Mouse (Mus musculus): ENCODE data around the gene Cplane1.

Gene Cplane1

GRCm38 (mm10) chr15:8294150-8294549 is 125.2 kb downstream of the Cplane1 start:
- DNase-seq (ENCODE audit: low read depth, low spot score), result no peak

- no peak for DNase-seq (ENCODE audit: low read depth, low spot score)
Measured at GRCm38 (mm10) chr15:8302944-8303343, 134.0 kb downstream of the Cplane1 start.

GRCm38 (mm10) chr15:8305474-8305873 is 136.6 kb downstream of the Cplane1 start:
- DNase-seq (ENCODE audit: low read depth, low spot score), result no peak

GRCm38 (mm10) chr15:8317381-8317780 is 148.5 kb downstream of the Cplane1 start:
- DNase-seq (ENCODE audit: low read depth, low spot score), result no peak

GRCm38 (mm10) chr15:8319191-8319590 is 150.3 kb downstream of the Cplane1 start:
- DNase-seq (ENCODE audit: low read depth, low spot score), result no peak

Measured in skeletal muscle tissue, adult 2 months (tissue).